Mouse (Mus musculus): ENCODE measurements around the gene Fggy.

- TF ChIP-seq POLR2A (IDR thresholded peaks at IDR 0.05; ENCODE audit: control insufficient read depth in 1 of 2, insufficient read depth in 1 of 2, low read depth in 1 of 2, low read length in 2 of 2, poor library complexity in 1 of 2) (no peak), SIN3A (IDR thresholded peaks at IDR 0.05; ENCODE audit: low read length) (no peak), CTCF (IDR thresholded peaks at IDR 0.05 in 2 of 3, conservative IDR thresholded peaks at IDR 0.05 in 1 of 3; ENCODE audit: control insufficient read depth in 1 of 3, insufficient read depth in 1 of 3, low read depth in 2 of 3, low read length in 3 of 3, poor library complexity in 1 of 3, severe bottlenecking in 1 of 3) (no peak), NRF1 (IDR thresholded peaks at IDR 0.05; ENCODE audit: insufficient read depth, low read depth, low read length, poor library complexity, severe bottlenecking) (no peak), ZC3H11A (IDR thresholded peaks at IDR 0.05; ENCODE audit: low read depth, low read length) (no peak), MYB (IDR thresholded peaks at IDR 0.05; ENCODE audit: low read depth, low read length) (no peak), JUND (IDR thresholded peaks at IDR 0.05; ENCODE audit: low read depth, low read length) (no peak), GABPA (IDR thresholded peaks at IDR 0.05; ENCODE audit: low read depth, low read length) (no peak), GATA1 (IDR thresholded peaks at IDR 0.05; ENCODE audit: low read depth, low read length) (no peak), TAL1 (IDR thresholded peaks at IDR 0.05; ENCODE audit: low read length) (no peak)
Measured at GRCm38 (mm10) chr4:95897236-95897874, 340.0 kb downstream of the Fggy start.
